Mouse (Mus musculus) stomach, embryonic 14.5 days (tissue): ENCODE data around the gene Ccl3. TPM values are rescaled to one million over a fixed set of nuclear protein-coding genes. Genes with fewer than 3 reads are reported as not detected.

Source experiments
- ATAC-seq: fragments of 200-750 bp; cut with Nextera tagmentation; 2 replicates; pipeline ENCODE4 v1.8.0; 2017; ENCODE audit warnings: low read depth, moderate TSS enrichment; ENCODE audit not compliant: insufficient number of reproducible peaks, insufficient read depth, low FRiP score
- H3K27ac ChIP-seq: fragments of 300-500 bp; sonication (generic); 2 replicates; pipeline ENCODE4 v1.5.1; 2014; ENCODE audit warnings: mild to moderate bottlenecking, low read length, moderate library complexity, mixed read lengths
- H3K27me3 ChIP-seq: fragments of 300-500 bp; sonication (generic); 2 replicates; pipeline ENCODE4 v1.6.1; 2014; ENCODE audit warnings: low read length, control low read depth, mixed read lengths; ENCODE audit not compliant: control insufficient read depth, insufficient read depth
- H3K36me3 ChIP-seq: fragments of 300-500 bp; sonication (generic); 2 replicates; pipeline ENCODE4 v1.6.1; 2014; ENCODE audit warnings: mild to moderate bottlenecking, control low read depth, low read length, moderate library complexity, mixed read lengths; ENCODE audit not compliant: control insufficient read depth, insufficient read depth
- H3K4me1 ChIP-seq: fragments of 300-500 bp; sonication (generic); 2 replicates; pipeline ENCODE4 v1.6.1; 2014; ENCODE audit warnings: low read length, control low read depth, mixed read lengths; ENCODE audit not compliant: control insufficient read depth, insufficient read depth
- H3K4me2 ChIP-seq: fragments of 300-500 bp; sonication (generic); replicated peaks from 2 replicates; pipeline ENCODE4 v1.6.1; 2014; ENCODE audit warnings: low read depth, low read length, control low read depth
- H3K4me3 ChIP-seq: fragments of 300-500 bp; sonication (generic); 2 replicates; pipeline ENCODE4 v1.5.1; 2014; ENCODE audit warnings: low read depth, low read length, control low read depth
- H3K9ac ChIP-seq: fragments of 300-500 bp; sonication (generic); replicated peaks from 2 replicates; pipeline ENCODE4 v1.6.1; 2014; ENCODE audit warnings: low read depth, mild to moderate bottlenecking, control low read depth, low read length, moderate library complexity, mixed read lengths
- H3K9me3 ChIP-seq: fragments of 300-500 bp; sonication (generic); 2 replicates; pipeline ENCODE4 v1.6.1; 2016; ENCODE audit warnings: low read depth, low read length, control low read depth; ENCODE audit not compliant: control insufficient read depth
- WGBS: fragments of 180-500 bp; shearing (Covaris S2); extraction: QIAGEN DNeasy Blood & Tissue Kit; methylation state at CpG from one replicate; pipeline ENCODE4 v1.1.7; 2014; 5-methylcytosine and 5-hydroxymethylcytosine counted together
- polyA plus RNA-seq: library from polyadenylated mRNA; unstranded; fragments of >200 nt; fragmentation: Nextera tagmentation; extraction: Ambion mirVana; gene quantifications from 2 replicates; pipeline ENCODE4 v1.2.1, GENCODE M21; 2014

The Ccl3 gene
- polyA plus RNA-seq, 1 experiment from 2014 or later: not detected

DNA sequence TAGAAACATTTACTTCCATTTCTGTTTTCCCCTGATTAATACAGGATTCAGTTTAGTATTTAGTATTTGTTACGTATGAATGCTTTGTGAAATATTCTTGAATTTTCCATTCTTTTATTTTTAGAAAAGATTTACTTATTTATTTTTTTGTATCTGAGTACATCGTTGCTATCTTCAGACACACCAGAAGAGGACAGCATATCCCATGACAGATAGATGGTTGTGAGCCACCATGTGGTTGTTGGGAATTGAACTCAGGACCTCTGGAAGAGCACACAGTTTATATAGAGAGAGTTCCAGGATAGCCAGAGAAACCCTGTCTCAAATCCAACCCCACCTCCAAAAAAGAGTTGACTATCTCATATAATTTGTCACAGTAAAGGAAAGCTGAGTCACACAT lies 14.3 kb downstream of the Ccl3 start:
- H3K27me3 ChIP-seq: no peaks in the 10 kb centered on the region
- no peaks in the 10 kb centered on the region for H3K9me3 ChIP-seq
- no peak overlapping the region for H3K27ac ChIP-seq
- no peaks in the 10 kb centered on the region for H3K36me3 ChIP-seq
- no peak overlapping the region for H3K4me3 ChIP-seq
- WGBS: 90% methylated on average over 2 of the region's 2 CpGs
- no peak overlapping the region for H3K4me2 ChIP-seq
- ATAC-seq: no peak
- no peaks in the 10 kb centered on the region for H3K4me1 ChIP-seq
- H3K9ac ChIP-seq: no peak overlapping the region

DNA sequence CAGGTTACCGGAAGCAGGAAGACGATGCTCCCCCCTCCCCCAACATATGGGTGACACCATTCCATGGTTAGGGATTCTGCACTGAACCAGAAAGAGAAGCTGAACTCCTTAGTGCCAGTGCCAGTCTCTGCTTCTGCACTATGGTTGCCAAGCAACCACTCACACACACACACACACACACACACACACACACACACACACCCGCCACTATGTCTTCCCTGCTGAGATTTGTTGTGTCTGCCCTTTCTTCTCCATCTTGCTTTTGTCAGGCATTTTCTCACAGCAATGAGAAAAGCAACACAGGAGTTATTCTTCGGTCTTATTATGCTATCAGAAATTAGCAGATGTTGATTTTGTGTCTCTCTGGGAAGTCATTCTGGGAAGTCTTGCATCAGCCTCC lies 14.7 kb downstream of the Ccl3 start:
- H3K9ac ChIP-seq: no peak overlapping the region
- ATAC-seq: no peak
- H3K4me1 ChIP-seq: no peaks in the 10 kb centered on the region
- no peak overlapping the region for H3K4me3 ChIP-seq
- WGBS: 74% methylated on average over 4 of the region's 4 CpGs
- H3K27me3 ChIP-seq: no peaks in the 10 kb centered on the region
- no peak overlapping the region for H3K27ac ChIP-seq
- H3K36me3 ChIP-seq: no peaks in the 10 kb centered on the region
- H3K4me2 ChIP-seq: no peak overlapping the region
- H3K9me3 ChIP-seq: no peaks in the 10 kb centered on the region

DNA sequence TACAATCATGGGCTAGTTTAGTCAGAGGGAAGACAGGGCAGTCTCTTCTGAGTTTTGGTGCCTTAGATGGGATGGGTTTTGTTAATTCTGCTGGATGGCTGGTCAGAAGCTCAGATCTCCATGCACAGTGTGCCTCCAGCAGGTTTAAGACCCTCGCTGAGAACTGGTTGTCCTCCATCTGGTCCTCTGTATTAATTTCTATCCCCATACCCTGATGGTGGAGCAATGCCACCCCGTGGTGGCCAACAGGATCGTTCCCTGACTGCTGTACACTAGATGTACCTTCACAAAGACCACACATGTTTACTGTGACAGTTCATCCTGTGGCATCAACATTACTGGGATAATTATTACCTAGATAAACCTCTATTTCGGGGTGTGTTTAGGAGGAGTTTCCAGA lies 16.4 kb downstream of the Ccl3 start:
- Histone ChIP-seq H3K36me3 (no peaks in the 10 kb centered on the region), H3K4me2 (no peak overlapping the region), H3K9ac (no peak overlapping the region), H3K9me3 (no peaks in the 10 kb centered on the region), H3K4me1 (no peaks in the 10 kb centered on the region), H3K27ac (no peak overlapping the region), H3K27me3 (no peaks in the 10 kb centered on the region), H3K4me3 (no peak overlapping the region)
- 63% methylated on average over 4 of the region's 4 CpGs for WGBS
- no peak for ATAC-seq

DNA sequence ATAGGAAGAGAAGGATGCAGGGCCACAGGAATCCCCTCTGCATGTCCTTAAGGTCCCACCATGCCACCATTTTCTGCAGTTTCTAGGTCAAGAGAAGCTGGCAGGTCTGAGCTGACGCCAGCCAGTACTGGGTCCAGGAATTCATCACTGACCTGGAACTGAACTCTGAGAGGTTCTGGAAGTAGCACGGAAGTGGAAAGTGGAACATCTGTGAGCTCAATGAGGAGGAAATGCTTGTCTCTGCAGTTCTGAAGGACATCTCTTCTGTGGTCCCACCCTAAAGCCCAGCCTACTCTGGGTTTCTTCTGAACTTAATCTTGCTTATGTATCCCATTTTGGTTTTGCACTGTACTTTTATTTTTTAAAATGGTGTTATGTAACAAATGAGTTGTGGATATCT lies 18.1 kb downstream of the Ccl3 start:
- H3K4me1 ChIP-seq: no peaks in the 10 kb centered on the region
- no peak overlapping the region for H3K9ac ChIP-seq
- no peaks in the 10 kb centered on the region for H3K9me3 ChIP-seq
- no peak overlapping the region for H3K27ac ChIP-seq
- H3K27me3 ChIP-seq: no peaks in the 10 kb centered on the region
- 70% methylated on average over 2 of the region's 2 CpGs for WGBS
- no peak overlapping the region for H3K4me2 ChIP-seq
- no peak for ATAC-seq
- no peak overlapping the region for H3K4me3 ChIP-seq
- no peaks in the 10 kb centered on the region for H3K36me3 ChIP-seq

DNA sequence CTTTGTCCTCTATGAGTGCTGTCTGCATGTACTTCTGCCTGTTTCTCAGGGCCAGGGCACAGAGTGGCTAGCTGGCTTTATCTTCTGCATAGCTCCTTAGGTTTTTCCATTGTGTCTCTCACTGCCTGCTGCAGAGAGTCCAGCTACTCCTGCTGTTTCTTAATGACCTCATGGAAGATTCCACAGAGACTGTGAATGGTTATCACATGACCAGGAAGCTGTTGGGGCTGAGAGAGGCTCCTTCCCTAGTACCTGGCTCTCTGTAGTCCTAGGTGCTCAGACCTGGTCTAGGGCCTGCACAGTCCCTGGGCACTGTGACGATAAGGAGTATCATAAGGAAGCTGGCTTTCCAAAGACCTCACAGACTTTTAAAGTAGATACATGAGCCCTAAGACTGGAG lies 18.5 kb downstream of the Ccl3 start:
- Histone ChIP-seq H3K27ac (no peak overlapping the region), H3K36me3 (no peaks in the 10 kb centered on the region), H3K4me3 (no peak overlapping the region), H3K9me3 (no peaks in the 10 kb centered on the region), H3K4me2 (no peak overlapping the region), H3K4me1 (no peaks in the 10 kb centered on the region), H3K27me3 (no peaks in the 10 kb centered on the region), H3K9ac (no peak overlapping the region)
- no peak for ATAC-seq
- WGBS: 85% methylated on average over 1 of the region's 1 CpGs

DNA sequence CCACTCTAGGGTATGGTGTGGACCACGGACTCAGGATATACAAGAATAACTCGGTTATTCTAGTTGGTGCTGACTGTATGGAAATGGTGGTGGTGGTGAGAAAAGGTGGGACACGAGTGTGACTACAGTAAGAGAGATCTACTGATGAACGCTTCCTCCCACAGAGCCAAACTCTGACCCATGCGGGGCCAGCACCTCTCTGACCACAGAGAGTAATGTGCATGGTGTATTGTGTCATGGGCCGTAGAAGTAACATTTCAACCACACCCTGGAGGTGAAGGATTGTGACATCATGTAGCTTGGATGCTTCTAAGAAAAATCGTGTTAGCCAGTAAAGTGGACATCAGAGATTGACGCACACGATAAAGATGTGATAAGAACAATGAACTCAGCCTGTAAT lies 20.3 kb downstream of the Ccl3 start:
- WGBS: 88% methylated on average over 9 of the region's 9 CpGs

DNA sequence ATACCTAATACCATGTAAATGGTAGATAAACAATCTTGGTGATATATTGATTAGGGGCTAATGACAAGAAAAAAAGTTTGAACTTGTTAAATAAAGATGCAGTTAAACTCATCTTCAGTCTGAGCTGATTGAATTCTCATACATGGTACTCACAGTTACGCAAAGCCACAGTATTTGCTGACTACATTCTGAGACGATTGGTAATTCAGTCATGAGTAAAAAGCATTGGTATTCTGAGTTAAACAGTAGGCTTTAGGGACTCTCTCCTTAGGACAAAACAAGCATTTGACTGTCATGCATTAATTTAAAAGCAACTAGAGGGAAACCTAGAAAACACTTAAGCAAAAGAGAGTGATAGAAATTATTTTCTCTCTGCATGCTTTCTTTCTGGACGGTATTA lies 25.6 kb downstream of the Ccl3 start:
- Histone ChIP-seq H3K27ac (no peak overlapping the region), H3K27me3 (no peaks in the 10 kb centered on the region), H3K9me3 (no peaks in the 10 kb centered on the region), H3K4me3 (no peak overlapping the region), H3K36me3 (no peaks in the 10 kb centered on the region), H3K4me1 (no peaks in the 10 kb centered on the region), H3K4me2 (no peak overlapping the region), H3K9ac (no peak overlapping the region)
- ATAC-seq: no peak
- WGBS: 81% methylated on average over 3 of the region's 3 CpGs

More for the DNA sequence above, 20.3 kb downstream of the Ccl3 start:
- H3K36me3 ChIP-seq: no peaks in the 10 kb centered on the region
- H3K4me1 ChIP-seq: no peaks in the 10 kb centered on the region
- no peak for ATAC-seq
- H3K27ac ChIP-seq: no peak overlapping the region
- no peak overlapping the region for H3K9ac ChIP-seq
- no peak overlapping the region for H3K4me3 ChIP-seq
- H3K9me3 ChIP-seq: no peaks in the 10 kb centered on the region
- no peaks in the 10 kb centered on the region for H3K27me3 ChIP-seq
- H3K4me2 ChIP-seq: no peak overlapping the region

DNA sequence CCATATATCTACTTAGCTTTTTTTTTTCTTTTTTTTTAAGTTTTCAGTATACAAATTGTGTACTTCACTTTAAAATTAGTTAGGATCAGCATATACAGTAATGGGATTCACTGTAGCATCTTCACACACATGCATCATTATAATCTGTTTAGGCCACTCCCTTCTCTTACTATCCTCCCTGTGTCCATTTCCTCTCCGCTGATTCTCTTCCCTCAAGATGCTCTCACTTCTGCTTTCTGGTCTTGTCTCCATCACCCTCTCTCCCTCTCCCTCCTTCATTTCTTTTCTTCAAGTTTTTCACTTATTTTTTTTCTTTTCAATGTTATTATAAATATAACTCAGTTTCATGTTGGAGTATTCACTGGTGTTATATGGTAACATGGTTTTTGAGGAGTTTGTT lies 30.1 kb downstream of the Ccl3 start:
- H3K4me1 ChIP-seq: no peaks in the 10 kb centered on the region
- WGBS: 90% methylated on average over 1 of the region's 1 CpGs
- H3K4me3 ChIP-seq: no peak overlapping the region
- no peaks in the 10 kb centered on the region for H3K27me3 ChIP-seq
- H3K9me3 ChIP-seq: no peaks in the 10 kb centered on the region
- no peak overlapping the region for H3K9ac ChIP-seq
- no peak overlapping the region for H3K27ac ChIP-seq
- H3K36me3 ChIP-seq: no peaks in the 10 kb centered on the region
- no peak overlapping the region for H3K4me2 ChIP-seq
- no peak for ATAC-seq

DNA sequence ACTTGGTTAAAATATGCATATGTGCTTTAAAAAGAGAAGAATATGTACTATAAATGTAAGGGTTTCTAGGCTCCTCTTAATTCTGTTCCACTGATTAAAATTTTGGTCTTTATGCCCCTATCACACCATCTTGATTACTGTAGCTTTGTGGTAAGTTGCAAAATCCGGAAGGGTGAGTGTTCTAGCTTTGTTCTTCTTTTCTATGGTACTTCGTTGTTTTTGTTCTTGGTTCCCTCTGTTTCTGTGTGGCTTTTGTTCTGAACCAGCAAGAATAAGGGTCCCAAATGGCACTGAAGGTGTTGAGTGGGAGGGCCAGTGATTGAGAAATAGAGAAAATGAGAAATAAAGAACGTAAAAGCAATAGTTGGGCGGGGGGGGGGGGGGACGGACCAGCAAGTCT lies 30.9 kb downstream of the Ccl3 start:
- ATAC-seq: no peak
- H3K4me1 ChIP-seq: no peaks in the 10 kb centered on the region
- H3K4me3 ChIP-seq: no peak overlapping the region
- no peaks in the 10 kb centered on the region for H3K9me3 ChIP-seq
- H3K9ac ChIP-seq: no peak overlapping the region
- H3K4me2 ChIP-seq: no peak overlapping the region
- no peak overlapping the region for H3K27ac ChIP-seq
- no peaks in the 10 kb centered on the region for H3K36me3 ChIP-seq
- H3K27me3 ChIP-seq: no peaks in the 10 kb centered on the region
- 78% methylated on average over 5 of the region's 5 CpGs for WGBS
